Mouse (Mus musculus) embryonic facial prominence, embryonic 15.5 days (tissue): ENCODE measurements around the gene Hpse. TPM values are rescaled to one million over a fixed set of nuclear protein-coding genes. Genes with fewer than 3 reads are reported as not detected.

Source experiments
- ATAC-seq: fragments of 200-750 bp; cut with Nextera tagmentation; 2 replicates; pipeline ENCODE4 v1.8.0; 2017; ENCODE audit warnings: low read depth, moderate TSS enrichment; ENCODE audit not compliant: insufficient number of reproducible peaks, low FRiP score, low TSS enrichment
- H3K27ac ChIP-seq: fragments of 300-500 bp; sonication (generic); replicated peaks from 2 replicates; pipeline ENCODE4 v1.5.1; 2015; ENCODE audit warnings: mild to moderate bottlenecking, inconsistent platforms
- H3K27me3 ChIP-seq: fragments of 300-500 bp; sonication (generic); 2 replicates; pipeline ENCODE4 v1.6.1; 2015; ENCODE audit warnings: inconsistent platforms
- H3K36me3 ChIP-seq: fragments of 300-500 bp; sonication (generic); 2 replicates; pipeline ENCODE4 v1.6.1; 2015; ENCODE audit warnings: mild to moderate bottlenecking, inconsistent platforms
- H3K4me1 ChIP-seq: fragments of 300-500 bp; sonication (generic); 2 replicates; pipeline ENCODE4 v1.6.1; 2015; ENCODE audit warnings: inconsistent platforms
- H3K4me2 ChIP-seq: fragments of 300-500 bp; sonication (generic); replicated peaks from 2 replicates; pipeline ENCODE4 v1.6.1; 2015; ENCODE audit warnings: mild to moderate bottlenecking, inconsistent platforms
- H3K4me3 ChIP-seq: fragments of 300-500 bp; sonication (generic); replicated peaks from 2 replicates; pipeline ENCODE4 v1.5.1; 2015; ENCODE audit warnings: mild to moderate bottlenecking, inconsistent platforms
- H3K9ac ChIP-seq: fragments of 300-500 bp; sonication (generic); 2 replicates; pipeline ENCODE4 v1.6.1; 2015; ENCODE audit warnings: inconsistent platforms
- H3K9me3 ChIP-seq: fragments of 300-500 bp; sonication (generic); replicated peaks from 2 replicates; pipeline ENCODE4 v1.6.1; 2016; ENCODE audit warnings: inconsistent platforms
- WGBS: fragments of 180-500 bp; shearing (Covaris S2); methylation state at CpG from one replicate; pipeline ENCODE4 v1.1.7; 2015; 5-methylcytosine and 5-hydroxymethylcytosine counted together
- polyA plus RNA-seq: library from polyadenylated mRNA; unstranded; fragments of >200 nt; fragmentation: Nextera tagmentation; extraction: Ambion mirVana; gene quantifications from 2 replicates; pipeline ENCODE4 v1.2.1, GENCODE M21; 2015

Gene Hpse
- polyA plus RNA-seq, 1 experiment from 2014 or later = 5.9 TPM

DNA sequence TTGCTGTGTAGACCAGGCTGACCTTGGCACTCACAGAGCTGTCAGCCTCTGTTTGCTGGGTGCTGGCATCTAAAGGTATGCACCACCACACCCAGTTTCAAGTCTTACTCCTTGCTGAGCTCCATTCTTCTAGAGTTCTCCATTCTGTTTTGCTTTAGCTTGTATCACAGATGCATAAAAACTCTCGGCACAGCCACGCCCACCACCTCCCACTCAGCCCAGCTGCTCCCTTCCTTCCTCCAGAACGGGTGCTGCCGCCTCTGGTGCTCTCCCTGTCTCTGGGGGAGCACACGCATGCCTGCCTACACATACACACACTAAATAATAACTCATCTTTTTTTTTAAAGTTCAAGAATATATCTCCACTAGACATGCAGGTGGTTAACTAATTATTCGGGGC lies 61.1 kb downstream of the Hpse start:
- Histone ChIP-seq H3K4me1 (no peaks in the 10 kb centered on the region), H3K36me3 (peaks cover 79% of the 10 kb centered on the region), H3K9ac (no peak overlapping the region), H3K9me3 (no peaks in the 10 kb centered on the region), H3K4me3 (no peak overlapping the region), H3K4me2 (no peak overlapping the region), H3K27ac (no peak overlapping the region), H3K27me3 (no peaks in the 10 kb centered on the region)
- no peak for ATAC-seq
- 82% methylated on average over 6 of the region's 6 CpGs for WGBS

DNA sequence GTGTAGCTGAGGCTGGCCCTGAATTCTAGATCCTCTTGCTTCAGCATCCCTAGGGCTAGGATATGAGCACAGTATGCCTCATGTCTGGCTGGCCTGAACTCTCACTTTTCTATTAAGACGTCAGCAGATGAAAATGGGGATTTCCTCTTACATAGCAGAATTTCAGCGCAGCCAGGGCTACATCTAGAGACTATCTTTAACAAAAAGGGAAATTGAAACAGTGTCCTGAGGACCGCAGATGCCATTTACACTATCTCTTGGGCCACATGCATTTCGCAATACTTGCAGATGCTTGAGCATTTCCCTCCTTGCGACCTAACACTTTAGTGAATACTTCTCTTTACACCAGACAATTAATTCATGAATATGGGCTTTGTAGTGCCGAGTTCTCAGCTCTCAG lies 63.2 kb downstream of the Hpse start:
- Histone ChIP-seq H3K9ac (no peak overlapping the region), H3K9me3 (no peaks in the 10 kb centered on the region), H3K27me3 (no peaks in the 10 kb centered on the region), H3K27ac (no peak overlapping the region), H3K36me3 (peaks cover 66% of the 10 kb centered on the region), H3K4me3 (no peak overlapping the region), H3K4me1 (no peaks in the 10 kb centered on the region), H3K4me2 (no peak overlapping the region)
- no peak for ATAC-seq
- 84% methylated on average over 6 of the region's 6 CpGs for WGBS

DNA sequence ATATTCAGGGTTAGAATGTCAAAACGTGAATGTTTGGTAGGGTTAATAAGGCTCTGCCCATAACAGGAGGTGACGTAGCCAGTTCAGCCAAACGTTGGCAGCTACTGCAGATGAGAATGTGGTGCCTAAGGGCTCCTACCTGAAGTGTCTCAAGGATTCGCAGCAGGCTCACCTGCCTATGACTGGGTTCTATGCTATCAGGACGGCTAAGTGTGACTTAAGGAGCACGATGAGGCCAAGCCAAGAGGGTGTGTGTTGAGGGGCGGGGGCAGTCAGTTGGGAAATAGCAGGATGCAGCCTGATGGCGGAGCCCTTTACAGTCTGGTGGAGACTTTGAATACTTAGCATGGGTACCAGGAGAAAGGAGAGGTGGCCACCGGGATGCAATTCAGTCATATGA lies 67.2 kb downstream of the Hpse start:
- 76% methylated on average over 9 of the region's 9 CpGs for WGBS
- no peak for ATAC-seq
- no peak overlapping the region for H3K9ac ChIP-seq

DNA sequence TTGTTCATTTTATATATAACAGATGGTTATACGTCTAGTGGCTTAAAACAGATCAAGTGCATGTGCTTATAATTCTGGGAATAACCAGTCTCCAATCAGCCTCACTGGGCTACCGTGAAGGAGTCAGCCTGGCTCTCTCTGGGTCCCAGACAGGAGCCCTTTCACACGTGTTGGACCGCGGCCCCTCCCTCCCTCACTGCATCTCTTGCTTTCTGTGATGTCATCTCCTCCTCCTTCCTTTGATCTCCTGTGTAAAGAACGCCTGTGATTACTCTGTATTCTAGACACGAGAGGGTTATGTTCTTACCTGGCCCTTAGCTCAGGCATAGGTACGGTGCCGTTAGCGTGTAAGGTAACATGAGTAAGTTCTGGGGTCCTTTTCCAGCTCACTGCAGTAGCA lies 68.0 kb downstream of the Hpse start:
- no peak overlapping the region for H3K9ac ChIP-seq
- no peak overlapping the region for H3K27ac ChIP-seq
- no peaks in the 10 kb centered on the region for H3K27me3 ChIP-seq
- 59% methylated on average over 10 of the region's 10 CpGs for WGBS
- ATAC-seq = no peak
- H3K36me3 ChIP-seq = peaks cover 27% of the 10 kb centered on the region
- no peaks in the 10 kb centered on the region for H3K4me1 ChIP-seq
- H3K4me3 ChIP-seq = no peak overlapping the region
- H3K4me2 ChIP-seq = no peak overlapping the region
- no peaks in the 10 kb centered on the region for H3K9me3 ChIP-seq

More for the DNA sequence above, 67.2 kb downstream of the Hpse start:
- H3K27ac ChIP-seq = no peak overlapping the region
- H3K4me3 ChIP-seq = no peak overlapping the region
- no peaks in the 10 kb centered on the region for H3K9me3 ChIP-seq
- H3K27me3 ChIP-seq = no peaks in the 10 kb centered on the region
- H3K4me2 ChIP-seq = no peak overlapping the region
- H3K36me3 ChIP-seq = peaks cover 33% of the 10 kb centered on the region
- no peaks in the 10 kb centered on the region for H3K4me1 ChIP-seq

DNA sequence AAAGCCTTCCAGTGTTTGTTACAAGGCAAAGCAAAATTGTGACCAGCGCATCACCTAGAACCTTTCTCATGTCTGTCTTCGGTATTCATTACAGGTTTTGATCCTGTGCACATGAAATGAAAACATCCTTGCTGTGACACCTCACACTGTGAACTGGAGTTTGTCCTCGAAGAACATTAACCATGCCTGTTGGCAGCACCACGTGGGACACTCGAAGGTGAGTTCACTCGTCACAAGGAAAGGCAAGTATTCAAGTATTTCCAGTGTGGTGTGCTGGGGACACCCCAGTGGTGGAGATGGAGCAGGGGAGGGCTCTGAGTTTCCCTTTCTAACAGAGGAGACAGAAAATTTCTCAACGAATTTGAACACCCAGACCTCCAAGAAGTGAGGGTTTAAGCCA lies 68.5 kb downstream of the Hpse start:
- Histone ChIP-seq H3K27me3 (no peaks in the 10 kb centered on the region), H3K9me3 (no peaks in the 10 kb centered on the region), H3K4me1 (no peaks in the 10 kb centered on the region), H3K36me3 (peaks cover 23% of the 10 kb centered on the region), H3K9ac (no peak overlapping the region), H3K4me3 (no peak overlapping the region), H3K27ac (no peak overlapping the region), H3K4me2 (no peak overlapping the region)
- WGBS = 84% methylated on average over 7 of the region's 7 CpGs
- no peak for ATAC-seq

DNA sequence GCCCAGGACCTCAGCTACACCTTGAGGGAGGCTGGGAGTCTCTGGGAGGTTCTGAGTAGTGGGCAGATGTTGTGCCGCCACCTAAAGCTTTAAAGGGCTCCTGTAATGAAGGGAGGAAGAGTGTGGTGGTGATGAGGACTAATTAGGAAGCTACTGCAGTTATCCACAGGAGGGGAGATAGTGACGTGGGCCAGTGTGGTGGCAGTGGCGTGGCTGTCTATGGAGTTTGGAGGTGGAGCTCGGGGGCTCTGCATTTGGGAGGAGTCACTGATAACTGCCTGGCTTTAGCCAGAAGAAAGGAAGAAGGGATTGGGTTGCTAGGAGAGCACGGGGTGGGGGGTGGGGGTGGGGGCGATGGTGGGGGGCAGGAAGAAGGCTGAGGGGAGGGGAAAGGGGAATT lies 71.0 kb downstream of the Hpse start:
- Histone ChIP-seq H3K4me2 (no peak overlapping the region), H3K9ac (no peak overlapping the region), H3K4me1 (no peaks in the 10 kb centered on the region), H3K27me3 (no peaks in the 10 kb centered on the region), H3K36me3 (no peaks in the 10 kb centered on the region), H3K9me3 (no peaks in the 10 kb centered on the region), H3K27ac (no peak overlapping the region), H3K4me3 (no peak overlapping the region)
- WGBS = 49% methylated on average over 6 of the region's 6 CpGs
- no peak for ATAC-seq

DNA sequence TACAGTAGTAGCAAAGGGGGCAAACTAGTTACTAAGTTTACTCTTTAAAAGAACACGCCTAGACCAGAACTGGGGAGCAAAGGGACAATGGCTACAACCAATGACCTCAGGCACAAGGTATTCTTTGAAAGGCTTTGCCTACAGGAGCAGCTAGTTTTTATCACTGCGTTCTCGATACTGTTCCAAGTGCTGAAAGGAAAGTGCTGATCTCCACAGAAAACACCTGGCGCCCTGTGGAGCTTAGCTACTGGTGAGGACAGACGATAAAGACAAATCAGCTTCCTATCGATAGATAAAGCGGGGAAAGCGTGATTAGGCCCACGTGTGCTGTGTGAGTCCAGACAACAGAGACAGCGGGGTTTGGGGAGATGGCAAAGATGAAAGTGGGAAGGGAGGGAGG lies 71.5 kb downstream of the Hpse start:
- Histone ChIP-seq H3K4me2 (no peak overlapping the region), H3K9ac (no peak overlapping the region), H3K27me3 (no peaks in the 10 kb centered on the region), H3K4me3 (no peak overlapping the region), H3K27ac (no peak overlapping the region), H3K36me3 (no peaks in the 10 kb centered on the region), H3K4me1 (no peaks in the 10 kb centered on the region), H3K9me3 (no peaks in the 10 kb centered on the region)
- ATAC-seq = no peak
- 63% methylated on average over 10 of the region's 10 CpGs for WGBS

DNA sequence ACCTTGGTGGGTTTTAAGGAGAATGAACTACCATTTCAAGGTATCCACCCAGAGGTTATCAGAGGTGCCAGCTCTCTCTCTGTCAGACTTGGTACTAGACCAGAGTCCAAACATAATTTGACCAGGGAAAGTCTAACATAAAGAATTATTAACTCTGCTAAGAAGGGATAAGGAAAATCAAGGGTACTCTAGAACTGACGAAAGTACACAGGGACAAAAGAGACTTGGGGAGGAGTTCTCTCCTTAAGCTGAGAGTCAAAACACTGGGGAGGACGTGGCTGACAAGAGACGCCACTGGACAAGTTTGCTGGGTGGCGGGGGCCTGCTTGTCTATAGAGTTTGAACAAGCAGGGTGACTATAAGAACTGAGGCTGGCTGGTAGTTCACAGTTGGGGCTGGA lies 73.0 kb downstream of the Hpse start:
- Histone ChIP-seq H3K4me1 (no peaks in the 10 kb centered on the region), H3K36me3 (no peaks in the 10 kb centered on the region), H3K27ac (no peak overlapping the region), H3K9me3 (no peaks in the 10 kb centered on the region), H3K27me3 (no peaks in the 10 kb centered on the region), H3K9ac (no peak overlapping the region), H3K4me2 (no peak overlapping the region), H3K4me3 (no peak overlapping the region)
- 80% methylated on average over 4 of the region's 4 CpGs for whole genome bisulfite sequencing
- no peak for ATAC-seq

DNA sequence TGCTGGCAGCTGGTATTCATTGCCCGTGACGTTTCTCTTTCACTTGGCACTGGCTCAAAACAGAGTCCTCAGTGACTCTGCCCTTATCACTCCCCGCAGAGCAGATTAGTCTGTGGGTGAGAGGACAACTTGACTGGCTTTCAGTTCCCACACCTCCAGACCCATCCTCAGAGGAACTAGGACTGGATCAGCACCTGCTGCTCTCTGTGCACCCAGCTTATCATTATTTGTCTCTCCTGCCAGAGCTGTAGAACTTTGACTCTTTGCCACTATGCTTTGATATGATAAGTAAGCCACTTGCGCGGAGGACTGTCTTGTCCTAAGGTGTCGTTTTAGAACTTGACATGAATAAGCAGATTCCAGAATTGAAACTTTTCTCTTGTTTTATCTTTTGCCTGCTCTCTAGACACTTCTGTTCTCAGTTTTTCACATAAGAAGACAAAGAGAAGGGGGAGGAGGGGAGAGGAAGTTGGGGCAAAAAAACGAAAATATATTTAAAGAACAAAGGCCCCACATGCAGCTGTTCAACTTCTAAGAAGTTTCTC lies 75.5 kb downstream of the Hpse start:
- Histone ChIP-seq H3K4me2 (no peak overlapping the region), H3K4me1 (no peaks in the 10 kb centered on the region), H3K9me3 (no peaks in the 10 kb centered on the region), H3K27ac (no peak overlapping the region), H3K36me3 (no peaks in the 10 kb centered on the region), H3K27me3 (no peaks in the 10 kb centered on the region), H3K9ac (no peak overlapping the region), H3K4me3 (no peak overlapping the region)
- WGBS = 59% methylated on average over 7 of the region's 7 CpGs
- no peak for ATAC-seq

DNA sequence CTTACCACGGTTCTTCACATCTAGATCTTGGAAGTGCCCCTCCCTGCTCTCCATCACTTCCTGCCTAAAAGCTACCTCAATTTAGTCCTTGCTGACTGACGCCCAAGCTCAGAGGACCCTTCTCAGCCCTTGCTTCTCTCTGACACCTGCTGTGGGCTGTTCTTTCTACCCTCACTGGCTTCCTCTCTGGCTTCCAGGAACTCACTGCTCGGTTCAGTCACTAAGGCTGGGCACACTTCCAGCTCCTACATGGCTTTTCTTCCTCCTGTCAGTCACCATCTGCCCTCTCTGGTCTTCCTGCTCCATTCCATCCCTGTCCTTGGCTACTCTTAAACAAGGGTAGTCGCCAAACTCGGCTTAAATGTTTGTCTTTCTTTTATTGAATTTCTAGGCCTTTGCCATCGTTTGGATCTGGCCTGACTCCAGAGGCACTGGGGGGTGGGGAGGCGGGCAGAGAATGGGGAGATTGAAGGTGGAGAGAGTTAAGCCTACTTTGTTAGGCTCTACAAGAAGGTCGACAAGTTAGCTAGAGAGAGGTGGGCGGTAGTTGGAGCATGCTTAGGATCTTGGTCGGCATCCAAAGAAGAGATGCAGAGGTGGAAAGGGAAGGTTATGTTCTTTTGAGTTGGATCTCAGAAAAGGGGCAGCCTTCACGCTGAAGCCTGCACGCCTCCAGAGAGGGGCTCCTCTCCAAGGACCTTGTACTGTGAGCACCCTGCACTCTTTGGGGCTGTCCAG lies 76.1 kb downstream of the Hpse start:
- Histone ChIP-seq H3K4me2 (no peak overlapping the region), H3K36me3 (no peaks in the 10 kb centered on the region), H3K9ac (no peak overlapping the region), H3K9me3 (no peaks in the 10 kb centered on the region), H3K27me3 (no peaks in the 10 kb centered on the region), H3K27ac (no peak overlapping the region), H3K4me1 (no peaks in the 10 kb centered on the region), H3K4me3 (no peak overlapping the region)
- 71% methylated on average over 12 of the region's 12 CpGs for WGBS
- ATAC-seq = no peak

DNA sequence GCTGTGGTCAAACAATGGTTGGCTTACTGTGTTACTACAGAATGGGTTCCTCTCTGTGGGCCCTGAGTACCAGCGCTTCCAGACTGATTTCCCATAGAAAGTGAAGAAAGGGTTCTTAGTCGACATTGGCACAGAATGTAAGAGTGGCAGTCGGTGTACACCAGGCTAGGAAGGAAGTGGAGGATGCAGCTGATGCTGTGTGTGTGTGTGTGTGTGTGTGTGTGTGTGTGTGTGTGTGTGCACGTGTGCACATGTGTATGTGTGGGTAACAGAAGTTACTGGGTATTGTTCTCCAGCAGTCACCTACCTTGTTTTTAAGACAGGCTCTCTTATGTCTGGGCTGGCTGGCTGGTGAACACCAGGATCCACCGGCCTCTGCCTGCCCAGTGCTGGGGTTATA lies 77.2 kb downstream of the Hpse start:
- H3K27ac ChIP-seq = no peak overlapping the region
- no peak overlapping the region for H3K4me2 ChIP-seq
- no peaks in the 10 kb centered on the region for H3K9me3 ChIP-seq
- H3K4me3 ChIP-seq = no peak overlapping the region
- H3K9ac ChIP-seq = no peak overlapping the region
- H3K4me1 ChIP-seq = no peaks in the 10 kb centered on the region
- no peaks in the 10 kb centered on the region for H3K36me3 ChIP-seq
- H3K27me3 ChIP-seq = no peaks in the 10 kb centered on the region
- no peak for ATAC-seq
- WGBS = 89% methylated on average over 5 of the region's 5 CpGs

DNA sequence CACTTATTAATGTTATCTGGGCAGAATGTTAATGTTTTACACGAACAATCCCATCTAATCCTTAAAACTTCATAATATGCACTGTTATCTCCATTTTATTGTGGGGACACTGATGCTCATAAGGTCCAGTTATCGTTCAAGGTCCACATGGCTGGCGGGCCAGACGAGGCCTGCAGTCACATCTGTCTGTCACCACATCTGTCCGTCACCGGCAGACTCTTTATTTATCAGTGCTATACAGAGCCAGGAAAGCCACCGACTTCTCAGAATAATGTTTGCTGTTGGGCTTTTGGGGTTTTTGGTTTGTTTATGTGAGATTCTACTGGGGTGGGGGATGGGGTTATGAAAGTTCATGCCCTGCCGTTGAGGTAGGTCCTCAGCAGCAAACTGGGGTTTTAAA lies 81.0 kb downstream of the Hpse start:
- H3K36me3 ChIP-seq = no peaks in the 10 kb centered on the region
- H3K4me1 ChIP-seq = no peaks in the 10 kb centered on the region
- 80% methylated on average over 8 of the region's 8 CpGs for WGBS
- no peak overlapping the region for H3K9ac ChIP-seq
- H3K27ac ChIP-seq = no peak overlapping the region
- no peak overlapping the region for H3K4me2 ChIP-seq
- H3K4me3 ChIP-seq = no peak overlapping the region
- no peaks in the 10 kb centered on the region for H3K9me3 ChIP-seq
- no peaks in the 10 kb centered on the region for H3K27me3 ChIP-seq
- no peak for ATAC-seq
